Mouse (Mus musculus) lung, postnatal 0 days (tissue): ENCODE measurements at regions not wholly inside any gene's neighbourhood (a gene's known extent, or its start where the extent isn't known, plus 50 kb on each side); places are given as distances from the start of the nearest gene placed in this dataset.
A peak's percentile ranks its signal among the peaks of the same experiment; 100 is the strongest.
"Not testable (repeated sequence)": the region's sequence is repeated elsewhere in the genome, so short reads cannot be mapped to it uniquely, and the experiment has no call there.

Source experiments
- ATAC-seq: fragments of 200-750 bp; cut with Nextera tagmentation; 2 replicates; pipeline ENCODE4 v1.8.0; 2017; ENCODE audit warnings: moderate library complexity
- DNase-seq: peaks from one replicate; pipeline ENCODE4 v3.0.0-alpha.2; 2016; ENCODE audit warnings: low spot score
- H3K27ac ChIP-seq: fragments of 300-500 bp; sonication (generic); 2 replicates; pipeline ENCODE4 v1.5.1; 2014; ENCODE audit warnings: antibody characterized with exemption, mild to moderate bottlenecking, low read length, mixed read lengths
- H3K27me3 ChIP-seq: fragments of 300-500 bp; sonication (generic); replicated peaks from 2 replicates; pipeline ENCODE4 v1.6.1; 2014; ENCODE audit warnings: low read length, mixed read lengths; ENCODE audit not compliant: insufficient read depth
- H3K36me3 ChIP-seq: fragments of 300-500 bp; sonication (generic); 2 replicates; pipeline ENCODE4 v1.6.1; 2014; ENCODE audit warnings: low read length, mixed read lengths; ENCODE audit not compliant: insufficient read depth
- H3K4me1 ChIP-seq: fragments of 300-500 bp; sonication (generic); 2 replicates; pipeline ENCODE4 v1.6.1; 2014; ENCODE audit warnings: antibody characterized with exemption, low read depth, low read length, mixed read lengths; ENCODE audit not compliant: insufficient read depth
- H3K4me2 ChIP-seq: fragments of 300-500 bp; sonication (generic); replicated peaks from 2 replicates; pipeline ENCODE4 v1.6.1; 2014; ENCODE audit warnings: low read depth, mild to moderate bottlenecking, low read length, moderate library complexity, mixed read lengths
- H3K4me3 ChIP-seq: fragments of 300-500 bp; sonication (generic); 2 replicates; pipeline ENCODE4 v1.5.1; 2014; ENCODE audit warnings: low read depth, low read length
- H3K9ac ChIP-seq: fragments of 300-500 bp; sonication (generic); replicated peaks from 2 replicates; pipeline ENCODE4 v1.6.1; 2014; ENCODE audit warnings: low read depth, mild to moderate bottlenecking
- H3K9me3 ChIP-seq: fragments of 300-500 bp; sonication (generic); 2 replicates; pipeline ENCODE4 v1.6.1; 2016; ENCODE audit warnings: low read length, mixed read lengths
- CTCF ChIP-seq: IDR thresholded peaks from 2 replicates; pipeline ENCODE4 v1.5.1; 2016; ENCODE audit warnings: antibody characterized with exemption, mild to moderate bottlenecking
- EP300 ChIP-seq: IDR thresholded peaks from 2 replicates; pipeline ENCODE4 v1.6.1; 2016; ENCODE audit warnings: antibody characterized with exemption, mild to moderate bottlenecking, control low read depth
- WGBS: fragments of 180-500 bp; shearing (Covaris S2); extraction: QIAGEN DNeasy Blood & Tissue Kit; methylation state at CpG from one replicate; pipeline ENCODE4 v1.1.7; 2014; 5-methylcytosine and 5-hydroxymethylcytosine counted together

DNA sequence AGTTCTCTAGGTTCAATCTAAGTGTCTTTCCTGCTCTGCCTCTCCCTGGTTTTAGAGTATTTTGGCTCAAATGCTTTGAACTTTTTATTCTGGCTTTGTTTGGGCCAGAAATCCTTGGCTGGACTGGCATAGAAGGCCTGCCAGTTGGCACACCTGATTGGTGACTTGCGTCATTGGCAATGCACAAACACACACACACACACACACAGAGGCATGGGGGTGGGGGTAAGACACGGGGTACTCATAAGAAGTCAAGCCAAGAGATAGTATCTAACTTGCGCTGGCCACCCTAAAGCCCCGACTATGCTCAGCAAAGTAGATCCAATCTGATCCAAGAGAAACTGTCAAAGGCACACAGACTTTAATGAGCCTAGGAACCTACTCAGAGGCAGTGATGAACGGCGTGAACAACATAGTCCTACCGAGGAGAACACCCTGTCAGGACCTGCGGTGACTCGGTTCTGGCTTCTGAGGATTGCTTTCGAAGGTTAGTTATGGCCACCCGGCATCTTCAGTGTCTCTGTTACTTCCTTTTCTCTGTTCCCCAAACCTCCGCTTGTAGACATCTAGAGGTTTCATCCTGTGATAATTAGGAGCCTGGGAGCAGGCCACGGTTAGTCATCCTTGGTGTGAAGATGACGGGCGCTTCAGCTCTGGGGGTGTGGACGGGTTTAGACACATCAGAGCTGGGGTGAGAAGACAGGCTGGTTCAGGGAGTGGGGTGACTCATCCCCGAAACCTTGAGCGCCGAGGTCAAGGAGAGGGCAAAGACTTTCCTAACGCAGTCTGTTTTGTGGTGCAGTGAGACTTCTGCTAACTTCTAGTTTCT, 92.7 kb upstream of the Dlg1 start:
- TF ChIP-seq EP300 (no peak), CTCF (no peak)
- Histone ChIP-seq H3K27ac (no peak overlapping the region), H3K9ac (no peak overlapping the region), H3K27me3 (no peaks in the 10 kb centered on the region), H3K4me3 (no peak overlapping the region), H3K4me2 (no peak overlapping the region), H3K9me3 (no peaks in the 10 kb centered on the region), H3K36me3 (no peaks in the 10 kb centered on the region), H3K4me1 (no peaks in the 10 kb centered on the region)
- WGBS, result 81% methylated on average over 20 of the region's 20 CpGs
- DNase-seq, result no peak
- no peak; the same call in 1 of the 2 replicates for ATAC-seq

DNA sequence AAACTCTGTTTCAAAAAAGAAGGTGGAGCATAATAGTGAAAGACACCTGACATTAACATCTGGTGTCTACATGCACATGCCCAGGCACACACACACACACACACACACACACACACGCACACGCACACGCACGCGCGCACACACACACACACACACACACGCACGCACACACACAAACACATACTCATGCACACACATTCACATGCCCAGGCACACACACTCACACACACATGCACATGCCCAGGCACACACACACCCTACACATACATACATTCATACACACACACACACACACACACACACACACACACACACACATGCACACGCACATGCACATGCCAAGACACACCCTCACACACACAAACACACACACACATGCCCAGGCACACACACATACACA, 89.4 kb upstream of the Dlg1 start:
- WGBS, result 90% methylated on average over 3 of the region's 9 CpGs
- not testable (repeated sequence) for H3K9ac ChIP-seq, DNase-seq, H3K4me1 ChIP-seq, H3K4me2 ChIP-seq, H3K27me3 ChIP-seq, H3K27ac ChIP-seq, H3K36me3 ChIP-seq, H3K4me3 ChIP-seq, H3K9me3 ChIP-seq, ATAC-seq

DNA sequence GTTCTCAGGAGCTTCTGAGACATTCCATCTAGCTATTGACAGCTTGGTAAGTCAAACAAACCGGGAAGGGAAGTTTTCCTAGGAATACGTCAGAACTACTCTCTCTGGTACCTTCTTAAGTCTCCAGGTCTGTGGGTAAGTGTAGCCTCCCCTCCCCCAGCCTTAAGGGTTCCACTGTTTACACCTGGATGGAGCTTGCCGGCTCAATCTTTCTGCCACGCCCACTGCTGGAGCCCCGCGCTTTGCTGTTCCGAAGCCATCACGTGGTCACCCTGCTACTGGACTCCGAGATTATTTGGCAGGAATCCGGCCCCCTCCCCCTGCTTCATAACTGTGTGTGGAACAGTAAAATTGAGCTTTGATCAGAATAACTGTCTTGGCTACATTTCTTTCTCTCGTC, 87.6 kb upstream of the Dlg1 start:
- H3K9ac ChIP-seq, H3K4me1 ChIP-seq, H3K27me3 ChIP-seq, H3K9me3 ChIP-seq, H3K27ac ChIP-seq, H3K4me3 ChIP-seq, H3K36me3 ChIP-seq: not testable (repeated sequence)
- peak; percentile 56 for DNase-seq
- WGBS, result 10% methylated on average over 11 of the region's 11 CpGs
- peak; percentile 80 for ATAC-seq
- H3K4me2 ChIP-seq, result peak overlapping the region; percentile 34

DNA sequence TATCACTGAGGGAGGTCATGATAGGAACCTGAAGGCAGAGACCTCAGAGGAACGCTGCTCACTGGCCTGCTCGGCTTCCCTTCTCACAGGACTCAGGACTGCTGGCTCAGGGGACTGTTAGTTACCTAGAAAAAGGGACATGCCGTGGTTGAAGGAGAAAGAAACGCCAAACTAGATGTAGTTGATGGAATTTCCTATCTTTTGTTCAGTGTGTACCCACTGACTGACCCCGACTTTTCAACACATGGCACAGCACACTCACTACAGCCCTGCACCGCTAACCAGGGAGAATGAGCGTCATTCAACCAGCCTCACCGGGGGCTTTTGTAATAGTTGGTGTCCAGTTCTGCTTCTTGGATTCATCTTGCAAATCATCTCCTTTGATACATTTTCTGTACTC, 86.8 kb upstream of the Dlg1 start:
- no peak for ATAC-seq
- DNase-seq, result no peak
- TF ChIP-seq CTCF (no peak), EP300 (no peak)
- no peak overlapping the region for H3K4me2 ChIP-seq
- WGBS, result 50% methylated on average over 8 of the region's 8 CpGs
- H3K9me3 ChIP-seq, result no peaks in the 10 kb centered on the region
- no peak overlapping the region for H3K4me3 ChIP-seq
- no peaks in the 10 kb centered on the region for H3K27me3 ChIP-seq
- H3K27ac ChIP-seq, result no peak overlapping the region
- H3K4me1 ChIP-seq, result no peaks in the 10 kb centered on the region; the same call in 1 of the 2 replicates
- H3K36me3 ChIP-seq, result no peaks in the 10 kb centered on the region
- no peak overlapping the region for H3K9ac ChIP-seq

DNA sequence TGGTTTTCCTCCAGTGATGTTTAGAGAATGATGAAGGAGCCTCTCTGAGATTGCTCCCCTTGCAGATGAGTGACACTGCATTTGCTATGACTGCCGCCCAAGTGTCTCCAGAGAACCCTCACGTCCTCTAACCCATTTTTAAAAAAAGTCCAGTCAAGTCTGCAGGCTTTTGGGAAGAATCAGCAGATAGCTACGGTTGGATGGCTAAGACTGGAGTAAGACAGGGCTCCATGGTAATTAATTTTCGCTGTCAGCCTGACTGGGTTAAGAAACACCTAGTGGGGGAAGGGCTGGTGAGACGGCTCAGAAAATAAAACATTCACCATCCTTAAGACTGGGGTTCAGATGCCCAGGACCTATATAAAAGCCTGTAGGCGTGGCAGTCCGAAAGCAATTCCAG, 85.9 kb upstream of the Dlg1 start:
- Histone ChIP-seq H3K27ac (no peak overlapping the region), H3K27me3 (no peaks in the 10 kb centered on the region), H3K4me1 (no peaks in the 10 kb centered on the region; the same call in 1 of the 2 replicates), H3K36me3 (no peaks in the 10 kb centered on the region), H3K9ac (no peak overlapping the region), H3K4me3 (no peak overlapping the region), H3K4me2 (no peak overlapping the region), H3K9me3 (no peaks in the 10 kb centered on the region)
- TF ChIP-seq CTCF, result no peak
- no peak for TF ChIP-seq EP300
- WGBS, result 53% methylated on average over 7 of the region's 7 CpGs
- no peak for DNase-seq
- no peak for ATAC-seq

DNA sequence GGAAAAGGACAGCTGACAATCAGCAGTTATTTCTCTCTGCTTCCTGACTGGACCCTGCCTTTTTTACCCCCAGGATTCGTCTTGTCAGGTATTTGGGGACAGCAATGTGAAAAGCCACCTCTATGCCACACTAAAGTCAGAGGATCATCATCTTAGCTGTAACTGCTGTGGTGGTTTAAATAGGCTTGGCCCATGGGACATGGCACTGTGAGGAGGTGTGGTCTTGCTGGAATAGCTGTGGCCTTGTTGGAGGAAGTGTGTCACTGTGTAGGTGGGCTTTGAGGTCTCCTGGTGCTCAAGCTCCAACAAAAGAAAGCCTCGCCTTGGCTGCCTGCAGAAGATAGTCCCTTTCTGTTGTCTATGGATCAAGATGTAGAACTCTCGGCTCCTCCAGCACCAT, 83.9 kb upstream of the Dlg1 start:
- H3K4me3 ChIP-seq, result no peak overlapping the region
- WGBS, result 94% methylated on average over 3 of the region's 3 CpGs
- no peak overlapping the region for H3K27ac ChIP-seq
- H3K9me3 ChIP-seq, result no peaks in the 10 kb centered on the region
- ATAC-seq (no peak), DNase-seq (no peak)
- no peaks in the 10 kb centered on the region; the same call in 1 of the 2 replicates for H3K4me1 ChIP-seq
- TF ChIP-seq EP300 (no peak), CTCF (no peak)
- no peaks in the 10 kb centered on the region for H3K36me3 ChIP-seq
- H3K9ac ChIP-seq, result no peak overlapping the region
- H3K27me3 ChIP-seq, result no peaks in the 10 kb centered on the region
- H3K4me2 ChIP-seq, result no peak overlapping the region

DNA sequence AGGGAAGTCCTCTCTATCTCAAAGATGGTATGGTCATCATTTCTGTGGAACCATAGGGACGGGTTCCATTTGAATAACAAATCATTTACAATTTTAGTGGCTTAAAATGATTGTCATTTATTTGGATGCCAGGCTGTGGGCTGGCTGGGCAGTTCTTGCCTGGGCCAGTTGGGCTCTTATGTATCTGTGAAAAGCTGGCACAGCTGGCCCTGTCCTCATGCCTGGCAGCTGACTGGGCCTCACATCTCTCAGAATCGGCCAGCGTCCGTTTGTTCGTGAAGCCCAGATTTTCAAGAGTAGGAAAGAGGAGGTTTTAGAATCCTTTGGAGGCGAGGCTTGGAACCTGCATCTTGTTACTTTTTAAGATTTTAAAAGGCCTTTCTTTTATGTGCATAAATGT, 82.5 kb upstream of the Dlg1 start:
- ATAC-seq (no peak), DNase-seq (no peak)
- no peak overlapping the region for H3K27ac ChIP-seq
- TF ChIP-seq EP300 (no peak), CTCF (no peak)
- H3K4me1 ChIP-seq, result no peaks in the 10 kb centered on the region; the same call in 1 of the 2 replicates
- H3K9me3 ChIP-seq, result no peaks in the 10 kb centered on the region
- 86% methylated on average over 6 of the region's 6 CpGs for WGBS
- H3K4me3 ChIP-seq, result no peak overlapping the region
- H3K36me3 ChIP-seq, result no peaks in the 10 kb centered on the region
- no peak overlapping the region for H3K4me2 ChIP-seq
- H3K9ac ChIP-seq, result no peak overlapping the region
- no peaks in the 10 kb centered on the region for H3K27me3 ChIP-seq
